Mouse (Mus musculus): Measurements from ENCODE around the gene Map4k5.
A peak's percentile ranks its signal among the peaks of the same experiment; 100 is the strongest.

Map4k5 gene

DNA sequence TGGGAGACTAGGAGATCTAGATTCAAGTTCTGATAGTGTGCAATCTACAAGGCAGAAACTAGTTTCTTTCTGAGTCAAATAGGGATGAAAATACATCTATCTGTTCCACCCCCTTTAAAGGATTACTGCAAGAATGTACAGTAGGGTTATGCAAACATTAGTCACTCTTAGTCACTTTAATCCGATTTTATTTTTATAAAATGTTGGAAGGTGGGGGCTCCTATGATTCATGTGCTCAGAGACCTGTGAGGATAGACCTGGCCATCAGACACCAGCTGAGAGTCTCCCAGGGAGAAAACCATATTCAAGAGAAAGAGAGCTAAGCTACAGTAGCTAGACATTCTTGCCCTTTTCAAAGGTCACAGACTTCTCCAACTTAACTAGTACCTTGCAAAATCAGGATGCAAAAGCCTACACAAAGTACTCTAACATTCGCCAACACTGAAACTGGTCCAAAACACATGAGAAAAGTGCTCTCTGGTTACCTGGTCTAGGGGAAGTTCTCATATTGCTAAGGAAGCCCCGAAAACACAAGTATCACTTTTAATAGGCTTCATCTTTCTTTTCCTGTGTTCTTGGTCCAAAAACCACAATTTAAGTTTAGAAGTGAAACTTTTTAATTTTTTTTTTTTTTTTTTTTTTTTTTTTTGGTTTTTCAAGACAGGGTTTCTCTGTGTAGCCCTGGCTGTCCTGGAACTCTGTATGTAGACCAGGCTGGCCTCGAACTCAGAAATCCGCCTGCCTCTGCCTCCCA is 7.7 kb downstream of the Map4k5 start:
- no peak for DNase-seq

DNA sequence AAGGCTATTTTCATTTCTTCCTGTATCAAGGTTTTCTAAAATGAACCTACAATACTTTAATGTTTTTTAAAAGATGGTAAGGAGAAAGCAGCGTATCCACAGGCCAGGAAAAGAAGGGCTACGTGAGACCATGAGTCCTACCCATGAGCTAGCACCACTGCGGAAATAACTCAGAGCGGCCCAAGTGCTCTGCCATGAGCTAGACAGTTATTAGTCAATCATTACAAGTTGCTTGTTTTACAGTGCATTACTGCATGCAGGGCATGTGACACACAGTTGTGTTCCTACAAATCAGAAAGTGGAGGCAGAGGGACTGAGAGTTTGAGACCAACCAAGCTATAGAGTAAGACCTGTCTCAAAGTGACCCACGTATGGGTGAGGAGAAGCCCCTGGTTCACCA is 8.9 kb downstream of the Map4k5 start:
- peak; percentile 35 for DNase-seq

DNA sequence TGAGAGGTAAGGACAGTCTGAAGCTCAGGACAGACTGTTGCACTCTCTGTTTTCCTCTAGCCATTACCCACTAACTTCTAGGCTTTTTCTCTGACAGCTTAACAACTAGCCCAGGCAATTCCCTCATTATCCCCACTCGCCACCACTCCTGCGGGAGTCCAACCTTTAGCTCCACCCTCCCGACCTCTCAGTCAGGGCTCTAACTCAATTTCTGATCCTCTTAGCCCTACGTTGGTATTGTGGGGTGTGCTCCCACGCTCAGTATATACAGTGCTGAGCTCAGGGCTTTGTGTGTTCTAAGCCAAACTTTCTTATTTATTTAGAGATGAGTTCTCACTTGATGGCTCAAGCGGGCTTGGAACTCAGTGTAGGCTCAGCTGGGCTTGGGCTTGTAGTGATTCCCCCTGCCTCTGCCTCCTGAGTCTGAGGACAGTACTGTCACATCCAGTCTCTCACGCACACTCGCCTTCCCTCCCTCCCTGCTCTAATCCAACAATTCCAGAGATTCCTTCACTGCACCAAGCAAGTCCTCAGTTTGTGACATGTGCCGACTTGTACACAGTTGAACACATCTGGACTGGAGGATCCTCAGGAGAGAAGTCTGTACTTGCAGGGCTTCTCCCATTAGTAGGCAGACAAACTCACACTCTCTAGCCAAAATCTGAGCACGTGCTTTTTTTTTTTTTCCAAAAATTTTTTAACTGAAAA is 11.6 kb downstream of the Map4k5 start:
- DNase-seq, result no peak

DNA sequence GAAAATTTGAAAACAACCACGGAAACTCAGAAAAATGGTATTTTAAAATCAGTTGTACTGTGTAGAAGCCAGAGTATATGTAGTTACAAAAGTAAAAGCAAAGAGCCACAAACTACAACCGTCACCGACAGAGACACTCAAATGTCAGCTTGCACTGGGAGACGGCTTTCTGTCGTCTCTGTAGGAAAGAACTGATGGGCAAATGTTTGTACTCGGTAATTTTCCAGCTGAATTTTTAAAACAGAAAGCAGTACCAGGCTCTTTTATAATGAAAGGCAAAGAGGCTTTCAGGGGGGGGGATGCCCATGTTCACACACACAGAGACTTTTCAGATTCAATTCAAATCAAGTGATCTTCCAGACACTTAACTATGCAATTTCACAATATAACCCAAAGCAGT is 13.3 kb downstream of the Map4k5 start:
- no peak for DNase-seq

DNA sequence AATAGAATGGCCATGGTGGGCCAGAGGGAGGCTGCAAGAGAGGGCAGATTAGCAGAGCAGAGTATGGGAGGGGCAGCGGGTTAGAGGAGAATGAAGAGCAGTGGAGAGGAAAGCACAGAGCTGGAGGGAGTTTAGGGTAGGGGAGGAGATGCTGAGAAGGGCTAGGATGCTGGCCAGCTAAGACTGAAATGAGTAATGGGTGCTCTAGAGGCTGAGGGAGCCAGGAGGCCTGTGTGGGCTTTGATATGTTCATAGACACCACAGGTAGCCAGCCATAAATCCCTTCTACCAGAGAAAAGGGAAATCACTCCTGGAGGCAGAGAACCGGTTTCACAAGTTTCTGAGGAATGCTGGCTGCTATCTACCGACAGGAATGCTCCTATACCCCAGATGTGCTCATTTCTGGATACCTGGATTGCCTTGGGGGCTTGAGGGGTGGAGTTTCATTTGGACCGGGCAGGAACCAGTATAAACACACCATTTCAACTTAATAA is 13.8 kb downstream of the Map4k5 start:
- peak; percentile 57 for DNase-seq

DNA sequence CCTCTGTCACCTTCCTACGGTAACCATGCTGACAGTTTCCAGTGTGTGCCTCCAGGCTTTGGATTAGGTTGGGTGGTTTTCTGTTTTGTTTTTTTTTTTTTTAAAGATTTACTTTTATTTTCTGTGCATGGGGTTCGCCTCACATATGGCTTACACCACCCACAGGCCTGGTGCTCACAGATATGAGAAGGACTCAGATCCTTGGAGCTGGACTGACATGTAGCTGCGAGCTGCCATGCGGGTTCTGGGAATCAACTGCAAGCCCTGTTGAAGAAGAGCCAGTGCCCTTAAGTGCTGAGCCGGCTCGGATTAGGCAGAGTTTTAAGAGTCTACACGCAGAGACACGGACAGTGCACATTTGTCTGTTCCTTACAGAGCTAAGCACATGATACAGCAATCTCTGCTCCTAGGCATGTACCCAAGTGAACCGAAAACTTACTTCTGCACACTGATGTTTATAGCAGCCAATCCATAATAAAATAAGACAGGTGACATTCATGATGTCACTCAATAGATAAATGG is 15.1 kb downstream of the Map4k5 start:
- DNase-seq, result no peak

DNA sequence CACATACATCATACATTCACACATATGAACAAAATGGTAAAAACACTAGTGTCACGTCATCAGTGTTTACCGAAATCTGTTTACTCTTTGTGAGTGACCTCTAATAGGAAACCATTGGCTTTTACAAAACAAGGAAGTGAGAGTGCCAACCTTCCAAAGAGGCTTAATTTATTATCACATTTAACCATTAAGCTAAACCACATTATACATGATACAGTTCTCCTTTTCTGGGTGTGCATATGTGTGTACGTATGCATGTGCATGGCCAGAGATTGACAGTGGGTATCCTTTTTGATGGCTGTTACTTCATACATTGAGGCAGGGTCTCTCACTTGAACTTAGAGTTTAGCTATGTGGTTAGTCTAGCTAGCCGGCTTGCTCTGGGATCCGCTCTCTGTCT is 21.4 kb downstream of the Map4k5 start:
- DNase-seq, result no peak

DNA sequence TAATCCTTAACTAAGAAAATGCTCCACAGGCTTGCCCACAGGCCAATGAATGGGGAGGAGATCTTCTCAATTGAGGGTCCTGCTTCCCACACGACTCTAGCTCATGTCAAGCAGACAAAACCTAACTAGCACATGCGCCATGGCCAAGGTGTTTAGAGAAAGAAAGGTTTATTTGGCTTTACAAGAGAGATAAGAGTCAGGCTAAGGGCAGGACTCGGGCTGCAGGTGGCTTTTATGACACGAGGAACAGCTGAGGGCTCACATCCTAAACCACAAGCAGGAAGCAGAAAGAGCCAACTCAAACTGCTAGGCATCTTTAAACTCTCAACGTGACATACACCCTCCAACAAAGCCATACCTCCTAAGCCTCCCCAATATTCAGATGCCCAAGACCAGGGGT is 25.7 kb downstream of the Map4k5 start:
- DNase-seq, result no peak

DNA sequence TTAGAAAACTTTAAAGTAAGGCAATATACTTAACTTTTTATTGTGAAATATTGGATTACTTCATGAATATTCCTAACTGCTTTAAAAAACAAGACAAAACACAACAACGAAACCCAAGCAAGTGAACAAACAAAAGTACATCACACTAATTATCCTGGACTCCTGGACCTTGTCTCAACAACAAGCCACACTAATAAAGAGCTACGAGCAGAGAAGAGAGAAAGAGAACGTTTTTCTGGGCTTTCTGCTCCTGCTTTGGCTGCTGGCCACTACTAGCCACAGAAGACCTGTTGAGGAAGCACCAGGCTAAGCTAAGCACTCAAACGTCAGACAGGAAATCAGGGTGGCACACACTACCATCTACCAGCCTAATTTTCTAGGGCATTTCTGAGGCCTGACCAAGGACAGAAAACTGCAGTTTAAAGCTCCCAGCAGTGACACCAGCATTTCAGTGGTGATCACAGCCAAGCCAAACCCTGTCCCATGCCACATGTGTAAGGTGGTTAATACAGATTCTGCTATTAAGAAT is 28.8 kb downstream of the Map4k5 start:
- no peak for DNase-seq

DNA sequence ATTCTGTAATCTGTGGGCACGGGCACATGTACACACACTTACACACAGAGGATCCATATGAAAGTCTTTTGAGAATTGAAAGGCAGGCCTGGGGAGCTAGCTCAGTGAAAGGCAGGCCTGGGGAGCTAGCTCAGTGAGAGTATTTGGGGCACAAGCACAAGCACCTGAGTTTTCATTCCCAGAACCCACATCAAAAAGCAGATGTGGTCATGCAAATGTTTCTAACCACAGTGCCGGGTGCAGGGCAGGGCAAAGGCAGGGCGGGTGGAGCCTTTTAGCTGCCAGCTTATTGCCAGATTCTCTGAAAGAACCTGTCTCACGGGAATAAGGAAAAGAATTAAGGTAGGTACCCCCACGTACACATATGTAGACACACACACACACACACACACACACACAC is 29.5 kb downstream of the Map4k5 start:
- DNase-seq, result no peak

DNA sequence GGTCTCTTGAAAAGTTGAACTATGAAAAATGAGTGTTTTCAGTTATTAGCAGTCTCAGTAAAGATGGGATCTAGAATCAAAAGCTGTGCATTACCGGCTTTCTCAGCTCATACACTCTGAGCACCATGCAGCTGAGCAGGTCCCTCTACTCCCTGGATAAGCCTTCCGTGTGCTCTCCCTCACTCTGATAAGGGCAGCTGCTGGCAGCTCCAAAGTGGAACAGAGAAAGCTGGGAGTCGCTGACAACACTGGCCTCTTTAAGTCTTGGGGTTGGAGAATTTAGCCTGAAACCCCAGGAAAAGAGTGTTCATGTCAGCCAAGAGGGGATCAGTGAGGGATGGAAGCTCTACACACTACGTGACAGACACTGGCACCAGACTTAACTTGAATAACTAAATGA is 34.2 kb downstream of the Map4k5 start:
- DNase-seq, result no peak

DNA sequence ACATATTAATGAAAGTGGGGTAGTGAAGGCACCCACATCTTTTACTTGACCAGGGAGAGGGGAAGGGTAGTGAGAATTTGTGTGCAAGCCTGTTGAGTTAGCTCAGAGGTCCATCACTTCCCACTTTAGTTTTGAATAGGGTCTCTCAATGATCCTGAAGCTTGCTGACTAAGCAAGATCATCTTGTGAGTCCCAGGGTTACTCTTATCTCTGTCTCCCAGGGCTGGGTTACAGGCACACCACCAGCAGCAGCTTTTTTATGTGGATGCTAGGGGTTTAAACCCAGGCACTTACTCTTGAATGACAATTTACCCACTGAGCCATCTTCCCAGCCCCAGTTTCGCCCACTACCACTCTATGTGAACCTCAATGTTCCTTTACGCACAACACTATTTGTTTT is 35.4 kb downstream of the Map4k5 start:
- no peak for DNase-seq

DNA sequence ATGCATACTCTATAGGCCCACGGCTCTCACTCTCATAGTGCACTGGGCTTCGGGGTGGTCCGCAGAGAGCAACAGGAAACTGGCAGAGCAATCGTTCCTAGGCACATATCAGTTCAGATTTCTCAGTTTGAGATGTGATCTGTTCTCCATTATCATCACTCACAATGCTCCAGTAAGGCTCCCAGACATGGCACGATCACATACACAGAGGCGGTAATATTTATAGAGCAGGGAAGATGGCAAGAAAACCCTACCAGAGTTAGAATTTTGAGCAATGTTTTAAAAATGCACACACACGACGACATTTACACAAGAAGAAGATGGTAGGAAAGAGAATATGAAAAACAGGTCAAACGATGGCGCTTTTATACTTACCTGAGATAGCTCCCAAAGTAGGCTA is 36.6 kb downstream of the Map4k5 start:
- no peak for DNase-seq

DNA sequence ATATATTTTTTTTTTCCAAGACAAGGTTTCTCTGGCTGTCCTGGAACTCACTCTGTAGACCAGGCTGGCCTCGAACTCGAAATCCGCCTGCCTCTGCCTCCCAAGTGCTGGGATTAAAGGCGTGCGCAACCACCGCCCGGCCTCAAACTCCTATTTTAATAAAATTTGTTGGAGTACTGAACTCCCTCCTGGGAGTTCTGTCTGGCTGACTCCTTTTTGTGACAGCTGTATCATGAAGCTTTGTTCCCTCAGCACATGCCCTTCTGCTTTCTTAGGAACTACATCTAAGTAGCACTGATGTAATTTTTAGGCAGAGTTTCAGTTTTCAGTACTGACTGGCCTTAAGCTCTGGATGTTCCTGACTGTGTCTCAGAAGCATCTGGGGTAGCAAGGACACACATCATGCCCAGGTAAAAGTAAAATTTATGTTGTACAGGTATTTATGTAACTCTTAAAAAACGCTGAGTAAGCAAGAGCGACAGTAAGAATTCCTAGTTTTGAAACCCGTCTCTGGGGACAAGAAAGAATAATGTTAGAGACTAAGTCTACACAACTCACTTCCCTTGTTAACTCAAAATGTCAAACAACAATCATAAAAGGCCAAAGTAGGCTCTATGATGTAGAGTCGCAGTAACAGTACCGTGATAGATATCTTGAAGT is 37.2 kb downstream of the Map4k5 start:
- DNase-seq, result no peak

DNA sequence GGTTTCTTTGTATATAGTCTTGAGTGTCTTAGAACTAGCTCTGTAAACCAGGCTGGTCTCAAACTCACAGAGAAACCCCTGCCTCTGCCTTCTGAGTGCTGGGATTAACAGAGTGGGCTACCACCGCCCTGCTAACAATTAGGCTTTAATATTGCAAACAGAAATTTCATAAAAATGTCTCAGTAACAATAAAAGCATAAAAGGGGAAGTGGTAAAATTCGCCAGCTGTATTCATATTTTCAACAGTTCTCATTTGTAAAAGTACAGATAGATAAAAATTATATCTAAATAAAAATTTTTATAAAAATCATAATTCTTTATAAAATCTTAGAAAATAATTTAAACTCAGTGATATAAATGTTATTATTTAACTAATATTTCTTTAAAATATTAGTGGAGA is 39.1 kb downstream of the Map4k5 start:
- DNase-seq, result no peak

DNA sequence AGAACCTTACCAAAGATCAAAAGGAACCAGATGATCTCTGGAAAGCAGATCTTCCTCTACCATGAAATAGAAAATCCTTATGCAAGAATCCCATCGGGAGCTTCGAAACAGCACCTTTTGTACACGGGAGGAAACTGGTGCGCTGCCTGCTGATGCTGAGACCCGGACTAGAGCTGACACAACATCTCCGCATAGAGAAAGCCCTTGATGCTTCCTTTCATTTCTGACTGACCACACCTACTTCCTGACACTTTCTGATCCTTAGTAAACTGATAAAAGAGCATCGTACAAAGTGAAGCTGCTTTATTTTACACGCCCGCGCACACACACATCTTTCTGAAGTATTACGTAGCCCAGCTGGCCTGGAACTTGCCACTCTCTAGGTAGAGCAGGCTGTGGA is 39.6 kb downstream of the Map4k5 start:
- no peak for DNase-seq

DNA sequence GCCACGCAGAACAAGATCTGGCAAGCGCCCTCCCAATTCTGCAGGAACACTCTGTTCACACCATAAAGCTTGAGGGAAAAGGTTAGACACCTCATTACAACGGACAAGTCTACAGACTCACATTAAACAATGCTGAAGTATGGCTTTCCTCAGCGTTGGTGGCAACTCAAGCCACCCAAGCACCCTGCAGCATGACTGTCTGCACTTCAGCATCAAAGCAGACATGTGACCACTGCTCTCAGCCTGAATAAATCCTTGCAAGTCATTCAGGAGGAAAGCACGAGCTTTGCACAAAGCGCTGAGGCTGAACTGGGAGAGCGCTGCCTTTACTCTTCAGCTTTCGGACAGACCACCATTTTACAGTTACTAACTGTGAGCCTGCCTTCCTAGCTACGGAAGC is 40.7 kb downstream of the Map4k5 start:
- DNase-seq, result no peak

DNA sequence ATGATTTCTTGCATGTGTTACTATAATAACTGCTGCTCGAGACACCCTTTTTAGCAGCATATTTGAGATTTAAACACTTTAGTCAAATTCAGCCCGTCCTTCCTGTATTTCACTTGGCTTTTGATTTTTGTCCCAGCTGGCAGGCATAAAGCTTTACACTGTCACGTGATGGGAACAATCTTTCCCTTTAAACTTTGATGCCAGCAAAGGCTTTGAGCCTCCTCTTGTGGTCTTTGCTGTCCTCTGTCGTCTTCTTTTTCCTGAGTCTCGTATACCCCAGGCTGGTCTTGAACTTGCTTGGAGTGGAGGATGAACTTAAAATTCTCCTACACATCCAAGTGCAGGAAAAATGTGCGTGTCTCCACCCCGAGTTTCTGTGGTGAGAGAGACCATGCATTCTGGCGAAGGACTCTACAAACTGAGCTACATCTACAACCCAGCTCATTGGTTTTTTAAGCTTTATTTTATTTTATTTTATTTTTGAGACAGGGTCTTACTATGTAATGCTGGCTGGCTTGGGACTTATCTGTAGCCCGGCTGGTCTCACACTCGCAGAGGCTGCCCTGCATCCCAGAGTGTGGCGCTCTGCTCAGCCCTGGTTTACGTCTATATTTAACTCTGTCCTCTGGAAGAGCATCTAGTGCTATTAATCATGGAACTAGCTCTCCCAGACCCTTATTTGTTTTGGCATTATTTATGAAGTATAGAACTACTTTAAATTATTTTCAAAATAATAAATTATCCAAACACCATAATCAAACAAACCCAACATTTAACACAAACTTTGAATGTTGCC is 44.7 kb downstream of the Map4k5 start:
- DNase-seq, result peak; percentile 37

DNA sequence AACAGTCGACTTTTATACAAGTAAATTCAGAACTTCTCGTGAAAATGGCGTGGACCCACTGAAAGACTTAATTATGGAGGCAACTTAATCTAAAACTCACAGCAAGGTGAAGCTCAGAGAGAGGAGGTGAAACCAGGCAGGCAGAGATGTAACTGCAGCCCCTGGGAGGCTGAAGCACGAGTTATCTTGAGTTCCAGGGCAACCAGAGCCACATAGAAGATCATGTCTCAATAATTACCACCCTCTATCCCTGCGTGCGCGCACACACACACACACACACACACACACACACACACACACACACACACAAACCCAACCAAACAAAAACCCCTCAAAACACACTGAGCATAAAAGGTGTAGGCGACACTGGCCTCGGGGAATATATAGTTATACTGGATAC is 46.5 kb downstream of the Map4k5 start:
- DNase-seq, result no peak

DNA sequence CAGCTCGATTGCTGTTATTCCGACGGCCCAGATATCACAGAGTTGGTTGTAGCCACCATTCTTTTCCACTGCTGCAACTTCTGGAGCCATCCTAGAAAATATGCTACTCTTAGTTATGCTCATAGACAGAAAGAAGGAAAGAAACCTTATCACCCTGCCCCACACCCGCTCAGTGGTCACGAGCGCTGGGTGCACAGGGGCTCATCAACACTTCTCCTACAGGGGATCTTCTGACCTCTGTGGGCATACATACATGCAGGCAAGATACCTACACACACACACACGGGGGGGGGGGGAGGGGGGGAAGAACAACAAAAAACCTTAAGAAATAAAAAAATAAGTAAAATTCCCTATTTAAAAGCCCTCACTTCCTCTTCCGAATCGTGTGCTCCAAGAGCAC is 47.3 kb downstream of the Map4k5 start:
- DNase-seq, result no peak

DNA sequence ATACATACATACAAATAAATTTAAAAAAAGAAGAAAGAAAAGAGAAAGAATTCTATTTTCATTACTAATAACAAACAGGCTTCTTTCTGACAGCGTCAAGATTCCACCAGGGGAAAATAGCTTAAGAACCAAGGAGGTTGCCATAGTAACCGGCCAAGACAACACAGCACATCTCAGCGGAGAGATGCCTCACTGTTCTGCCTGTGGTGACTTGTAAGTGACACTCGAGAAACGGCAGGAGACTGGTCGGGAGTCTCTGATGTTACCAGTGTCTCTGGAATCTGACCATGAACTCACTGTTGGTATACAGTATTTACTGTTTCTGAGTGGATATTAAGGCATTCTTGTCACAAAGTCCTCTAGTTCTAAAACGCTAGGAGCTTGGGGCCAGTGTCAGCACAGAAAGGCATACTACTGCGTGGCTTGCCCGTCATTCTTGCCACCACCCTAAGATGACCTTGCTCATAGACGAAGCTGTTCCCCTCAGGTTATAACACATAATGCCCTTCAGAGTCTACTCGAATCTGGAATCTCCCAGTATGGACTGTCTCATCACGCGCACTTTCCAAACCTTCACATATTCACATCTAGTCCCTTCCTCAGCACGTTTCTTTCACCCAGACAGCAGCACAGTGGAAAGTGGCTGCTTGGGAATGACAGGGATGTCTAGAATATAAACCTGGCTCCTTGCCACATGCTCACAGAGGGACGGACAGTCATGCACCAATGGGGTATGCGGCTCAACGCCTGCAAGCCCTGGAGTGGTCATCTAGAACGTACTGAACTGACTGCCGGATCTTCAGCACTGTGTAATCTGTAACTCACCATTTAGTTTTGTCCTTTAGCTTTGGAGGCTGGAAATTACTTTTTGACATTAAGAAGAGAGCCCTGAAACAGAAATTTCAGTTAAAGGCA is 49.2 kb downstream of the Map4k5 start:
- no peak for DNase-seq

DNA sequence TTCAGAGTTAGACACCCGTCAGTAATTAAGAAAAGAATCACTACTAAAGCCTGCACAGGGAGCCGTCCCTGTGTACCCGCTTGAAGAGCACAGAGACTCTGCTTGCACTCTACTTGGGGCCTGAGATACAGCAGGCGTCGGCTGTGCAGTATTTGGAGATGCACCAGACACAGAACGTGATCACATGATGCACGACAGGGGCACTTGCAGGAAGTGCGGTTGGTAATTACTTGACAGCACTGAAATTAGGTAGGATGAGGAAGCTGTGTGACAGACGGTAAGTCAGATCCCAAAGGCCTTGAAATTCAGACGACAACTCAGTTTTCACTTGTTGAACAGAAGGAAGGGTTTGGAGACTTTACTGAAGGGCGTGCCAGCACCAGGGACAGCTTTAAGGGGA is 54.6 kb downstream of the Map4k5 start:
- DNase-seq, result no peak
